Comparison of ENCODE assay signal across 31 mouse cellular contexts in the genomic region with DNA sequence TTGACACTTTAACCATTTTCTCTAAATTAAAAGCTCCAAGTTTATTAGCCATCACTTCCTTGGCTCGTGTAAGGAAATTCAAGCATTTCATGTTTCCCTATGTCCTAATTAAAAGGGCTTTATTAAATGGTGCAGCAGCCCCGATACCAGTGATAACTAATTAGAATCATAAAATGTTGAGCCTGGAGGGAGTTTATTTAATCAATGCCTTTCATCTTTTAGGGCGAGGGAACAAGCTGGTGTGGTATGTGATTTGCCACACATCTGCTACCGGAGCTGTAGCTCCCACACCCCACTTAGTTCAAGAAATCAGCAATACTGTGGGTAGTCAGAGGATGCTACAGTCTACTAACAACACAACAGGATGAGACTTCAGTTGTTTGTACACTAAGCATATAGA. TPM values are rescaled to one million over a fixed set of nuclear protein-coding genes. Genes with fewer than 3 reads are reported as not detected.
A peak's percentile ranks its signal among the peaks of the same experiment; 100 is the strongest.
DNase-seq lines count a peak whose midpoint lies in the region; ATAC-seq and TF ChIP-seq lines count a peak whose summit lies in the region.
"Had no signal": no experiment of that assay in that cellular context is flagged by ENCODE, and none has a peak within 500 bp of the region (broad histone marks: within the 10 kb centered on the region; RNA-seq: fewer than 3 reads in every experiment).

No protein-coding gene starts in this region.

- H3K36me3 ChIP-seq in hindbrain, embryonic 16.5 days (ENCODE audit: control insufficient read depth, insufficient read depth, low read length) = no peaks in the 10 kb centered on the region
- no peaks in the 10 kb centered on the region for H3K36me3 ChIP-seq in hindbrain, embryonic 12.5 days
- H3K36me3 ChIP-seq in midbrain, embryonic 15.5 days (replicated peaks) = no peaks in the 10 kb centered on the region
- H3K36me3 ChIP-seq in midbrain, embryonic 16.5 days (ENCODE audit: control insufficient read depth, insufficient read depth, low read length) = no peaks in the 10 kb centered on the region
- H3K36me3 ChIP-seq in midbrain, postnatal 0 days (ENCODE audit: insufficient read depth, low read length) = no peaks in the 10 kb centered on the region
- H3K36me3 ChIP-seq in neural tube, embryonic 15.5 days = no peaks in the 10 kb centered on the region
- H3K36me3 ChIP-seq: embryonic facial prominence, embryonic 10.5 days; embryonic facial prominence, embryonic 13.5 days; forebrain, embryonic 12.5 days; forebrain, embryonic 15.5 days; heart, embryonic 10.5 days; heart, embryonic 13.5 days had no signal

- H3K4me2 ChIP-seq in hindbrain, embryonic 16.5 days (ENCODE audit: low read length) = no peak overlapping the region
- no peak overlapping the region for H3K4me2 ChIP-seq in hindbrain, embryonic 12.5 days (replicated peaks)
- no peak overlapping the region for H3K4me2 ChIP-seq in midbrain, embryonic 15.5 days
- H3K4me2 ChIP-seq in midbrain, embryonic 16.5 days (ENCODE audit: low read length) = no peak overlapping the region
- no peak overlapping the region for H3K4me2 ChIP-seq in midbrain, postnatal 0 days (ENCODE audit: low read depth, low read length, poor library complexity, severe bottlenecking)
- no peak overlapping the region for H3K4me2 ChIP-seq in neural tube, embryonic 15.5 days
- H3K4me2 ChIP-seq: embryonic facial prominence, embryonic 13.5 days; forebrain, embryonic 12.5 days; forebrain, embryonic 15.5 days; heart, embryonic 13.5 days had no signal

- H3K4me3 ChIP-seq in hindbrain, embryonic 16.5 days (ENCODE audit: low read length) = no peak overlapping the region
- H3K4me3 ChIP-seq in hindbrain, embryonic 12.5 days = no peak overlapping the region
- no peak overlapping the region for H3K4me3 ChIP-seq in midbrain, embryonic 15.5 days
- no peak overlapping the region for H3K4me3 ChIP-seq in midbrain, embryonic 16.5 days (ENCODE audit: low read depth, low read length)
- H3K4me3 ChIP-seq in midbrain, postnatal 0 days (ENCODE audit: low read depth, low read length) = no peak overlapping the region
- no peak overlapping the region for H3K4me3 ChIP-seq in neural tube, embryonic 15.5 days (replicated peaks)
- H3K4me3 ChIP-seq: embryonic facial prominence, embryonic 10.5 days; embryonic facial prominence, embryonic 13.5 days; erythroblast, embryonic 14.5 days; forebrain, embryonic 12.5 days; forebrain, embryonic 15.5 days; heart, adult 2 months; heart, embryonic 10.5 days; heart, embryonic 13.5 days had no signal

- H3K9me3 ChIP-seq in hindbrain, embryonic 16.5 days (ENCODE audit: control insufficient read depth, low read length) = no peaks in the 10 kb centered on the region
- no peaks in the 10 kb centered on the region for H3K9me3 ChIP-seq in hindbrain, embryonic 12.5 days (replicated peaks)
- no peaks in the 10 kb centered on the region for H3K9me3 ChIP-seq in midbrain, embryonic 15.5 days
- no peaks in the 10 kb centered on the region for H3K9me3 ChIP-seq in midbrain, embryonic 16.5 days (replicated peaks; ENCODE audit: control insufficient read depth, low read length, poor library complexity, severe bottlenecking)
- H3K9me3 ChIP-seq in midbrain, postnatal 0 days (ENCODE audit: low read length) = no peaks in the 10 kb centered on the region
- no peaks in the 10 kb centered on the region for H3K9me3 ChIP-seq in neural tube, embryonic 15.5 days (replicated peaks)
- H3K9me3 ChIP-seq: embryonic facial prominence, embryonic 10.5 days; embryonic facial prominence, embryonic 13.5 days; forebrain, embryonic 12.5 days; forebrain, embryonic 15.5 days; heart, embryonic 10.5 days; heart, embryonic 13.5 days had no signal

- peak; percentile 40; the same call in 1 of the 2 replicates for ATAC-seq in hindbrain, embryonic 16.5 days
- no peak for ATAC-seq in hindbrain, embryonic 12.5 days (ENCODE audit: low FRiP score)
- peak; percentile 50 for ATAC-seq in midbrain, embryonic 15.5 days (replicated peaks)
- ATAC-seq in midbrain, embryonic 16.5 days = no peak
- no peak for ATAC-seq in midbrain, postnatal 0 days (ENCODE audit: low FRiP score)
- ATAC-seq in neural tube, embryonic 15.5 days (ENCODE audit: low FRiP score) = peak; percentile 54
- ATAC-seq: CD4-positive, CD25-positive, alpha-beta regulatory T cell, adult 4 months; forebrain, embryonic 15.5 days; hindbrain, postnatal 0 days; inflammation-experienced regulatory T-cells, adult 6 months had no signal

- peaks cover 17% of the 10 kb centered on the region for H3K27me3 ChIP-seq in hindbrain, embryonic 16.5 days (replicated peaks; ENCODE audit: control insufficient read depth, insufficient read depth, low read length)
- H3K27me3 ChIP-seq in hindbrain, embryonic 12.5 days = peaks cover 30% of the 10 kb centered on the region
- H3K27me3 ChIP-seq in midbrain, embryonic 15.5 days (replicated peaks) = peaks cover 7% of the 10 kb centered on the region
- H3K27me3 ChIP-seq in midbrain, embryonic 16.5 days (ENCODE audit: control insufficient read depth, insufficient read depth, low read depth, low read length) = no peaks in the 10 kb centered on the region
- H3K27me3 ChIP-seq in midbrain, postnatal 0 days (ENCODE audit: insufficient read depth, low read length) = peaks cover 10% of the 10 kb centered on the region
- H3K27me3 ChIP-seq in neural tube, embryonic 15.5 days (replicated peaks) = peaks cover 23% of the 10 kb centered on the region
- H3K27me3 ChIP-seq: forebrain, embryonic 15.5 days had no signal

- H3K4me1 ChIP-seq in hindbrain, embryonic 16.5 days (ENCODE audit: control insufficient read depth, insufficient read depth, low read depth, low read length) = peaks cover 3% of the 10 kb centered on the region; the same call in 1 of the 2 replicates
- H3K4me1 ChIP-seq in hindbrain, embryonic 12.5 days = peaks cover 6% of the 10 kb centered on the region
- peaks cover 8% of the 10 kb centered on the region; the same call in 1 of the 2 replicates for H3K4me1 ChIP-seq in midbrain, embryonic 15.5 days
- H3K4me1 ChIP-seq in midbrain, embryonic 16.5 days (ENCODE audit: control insufficient read depth, insufficient read depth, low read length) = no peaks in the 10 kb centered on the region; the same call in 1 of the 2 replicates
- H3K4me1 ChIP-seq in midbrain, postnatal 0 days (ENCODE audit: insufficient read depth, low read length) = no peaks in the 10 kb centered on the region
- H3K4me1 ChIP-seq in neural tube, embryonic 15.5 days = peaks cover 10% of the 10 kb centered on the region; the same call in 1 of the 2 replicates

- 46% methylated on average over 4 of the region's 4 CpGs for WGBS in hindbrain, embryonic 16.5 days
- 64% methylated on average over 4 of the region's 4 CpGs for WGBS in hindbrain, embryonic 12.5 days
- WGBS in midbrain, embryonic 15.5 days = 47% methylated on average over 4 of the region's 4 CpGs
- WGBS in midbrain, embryonic 16.5 days = 52% methylated on average over 4 of the region's 4 CpGs
- WGBS in midbrain, postnatal 0 days = 53% methylated on average over 4 of the region's 4 CpGs
- WGBS in neural tube, embryonic 15.5 days = 37% methylated on average over 4 of the region's 4 CpGs

- DNase-seq in midbrain, postnatal 0 days (ENCODE audit: low spot score) = peak; percentile 49
- DNase-seq in frontal cortex, postnatal 25 days (ENCODE audit: low spot score in 2 of 2) = no peak
- DNase-seq: adrenal gland, adult 2 months; adrenal gland, postnatal 14 days; cerebellum, adult 11-12 months; cerebellum, adult 8-10 months; cerebellum, postnatal 10 days; cerebellum, postnatal 36 days; embryo, embryonic 11 days; gastrocnemius, postnatal 10 days; gastrocnemius, postnatal 36 days; heart, adult 2 months; heart, postnatal 14 days; heart, postnatal 4 days had no signal

- peak overlapping the region; percentile 25; the same call in 1 of the 2 replicates for H3K27ac ChIP-seq in hindbrain, embryonic 16.5 days (ENCODE audit: low read depth, low read length)
- H3K27ac ChIP-seq in hindbrain, embryonic 12.5 days = no peak overlapping the region
- H3K27ac ChIP-seq in midbrain, embryonic 15.5 days = no peak overlapping the region
- H3K27ac ChIP-seq in midbrain, embryonic 16.5 days (ENCODE audit: low read length) = no peak overlapping the region
- H3K27ac ChIP-seq in midbrain, postnatal 0 days (ENCODE audit: low read depth, low read length) = no peak overlapping the region
- H3K27ac ChIP-seq in neural tube, embryonic 15.5 days (replicated peaks) = peak overlapping the region; percentile 50; the same call in 1 of the 2 replicates
- H3K27ac ChIP-seq: embryonic facial prominence, embryonic 10.5 days; embryonic facial prominence, embryonic 13.5 days; forebrain, embryonic 12.5 days; forebrain, embryonic 15.5 days; heart, adult 2 months; heart, embryonic 10.5 days; heart, embryonic 13.5 days had no signal

- TF ChIP-seq CTCF in midbrain, postnatal 0 days (IDR thresholded peaks at IDR 0.05) = no peak

- no peak overlapping the region for H3K9ac ChIP-seq in hindbrain, embryonic 16.5 days (ENCODE audit: low read depth, low read length)
- no peak overlapping the region for H3K9ac ChIP-seq in hindbrain, embryonic 12.5 days
- H3K9ac ChIP-seq in midbrain, embryonic 15.5 days = no peak overlapping the region
- no peak overlapping the region for H3K9ac ChIP-seq in midbrain, embryonic 16.5 days (ENCODE audit: low read depth, low read length)
- H3K9ac ChIP-seq in midbrain, postnatal 0 days (replicated peaks; ENCODE audit: low read length, poor library complexity, severe bottlenecking) = no peak overlapping the region
- H3K9ac ChIP-seq in neural tube, embryonic 15.5 days (replicated peaks) = no peak overlapping the region
- H3K9ac ChIP-seq: embryonic facial prominence, embryonic 13.5 days; forebrain, embryonic 12.5 days; forebrain, embryonic 15.5 days; heart, embryonic 13.5 days had no signal

RNA-seq across cellular contexts. Expression of gene BC067074, which starts 3.2 kb away (rescaled TPM):
- polyA plus RNA-seq in hindbrain, embryonic 16.5 days (2015; fragmentation: Nextera tagmentation; extraction: Ambion mirVana) = 1.3 and 1.4 TPM in 2 replicates
- polyA plus RNA-seq in hindbrain, embryonic 12.5 days (2016; fragmentation: Nextera tagmentation; extraction: Ambion mirVana) = 3.5 and 4.5 TPM in 2 replicates
- 0.77 and 0.80 TPM in 2 replicates for polyA plus RNA-seq in midbrain, embryonic 15.5 days (2015; fragmentation: Nextera tagmentation; extraction: Ambion mirVana)
- polyA plus RNA-seq in midbrain, embryonic 16.5 days (2015; fragmentation: Nextera tagmentation; extraction: Ambion mirVana) = 0.80 and 0.83 TPM in 2 replicates
- 2.4 and 3.5 TPM in 2 replicates for total RNA-seq in midbrain, postnatal 0 days (2014; rRNA removed)
- polyA plus RNA-seq in midbrain, postnatal 0 days (2015; fragmentation: Nextera tagmentation; extraction: Ambion mirVana) = 0.48 and 0.72 TPM in 2 replicates
- polyA plus RNA-seq in neural tube, embryonic 15.5 days (2015; fragmentation: Nextera tagmentation; extraction: Ambion mirVana) = 0.77 and 1.2 TPM in 2 replicates
- total RNA-seq: granulocyte monocyte progenitor cell, adult 5-6 weeks; MEL had no signal
- polyA plus RNA-seq: CD4-positive, CD25-positive, alpha-beta regulatory T cell, adult 4 months; erythroblast, embryonic 14.5 days; inflammation-experienced regulatory T-cells, adult 6 months had no signal

Comparison
In these comparisons a context has a peak if more than half of its experiments do, and no peak if none do; other contexts are left out.
1. ATAC-seq: peak in hindbrain, embryonic 16.5 days (single experiment), midbrain, embryonic 15.5 days (single experiment) and neural tube, embryonic 15.5 days (single experiment); none in hindbrain, embryonic 12.5 days (single experiment), midbrain, embryonic 16.5 days (single experiment) and midbrain, postnatal 0 days (single experiment).
2. H3K27ac ChIP-seq: peak in hindbrain, embryonic 16.5 days (single experiment) and neural tube, embryonic 15.5 days (single experiment); none in hindbrain, embryonic 12.5 days (single experiment), midbrain, embryonic 15.5 days (single experiment), midbrain, embryonic 16.5 days (single experiment) and midbrain, postnatal 0 days (single experiment).